Mouse (Mus musculus): Measurements from ENCODE around the gene Chn2. TPM values are rescaled to one million over a fixed set of nuclear protein-coding genes. Genes with fewer than 3 reads are reported as not detected.

Gene Chn2
- polyA plus RNA-seq, 1 experiment from 2014 or later: 9.8 TPM

GRCm38 (mm10) chr6:54329598-54329997 lies 290.2 kb downstream of the Chn2 start:
- peaks cover 32% of the 10 kb centered on the region for H3K27me3 ChIP-seq (ENCODE audit: control insufficient read depth, insufficient read depth, low read length)
- 92% methylated on average over 3 of the region's 3 CpGs for WGBS
- H3K36me3 ChIP-seq (ENCODE audit: control insufficient read depth, insufficient read depth, low read length): no peaks in the 10 kb centered on the region
- peaks cover 25% of the 10 kb centered on the region for H3K4me1 ChIP-seq (ENCODE audit: control insufficient read depth, insufficient read depth, low read length)
- H3K9ac ChIP-seq (ENCODE audit: low read length): no peak overlapping the region
- no peak for DNase-seq (ENCODE audit: low spot score)
- H3K4me3 ChIP-seq (ENCODE audit: low read depth, low read length): no peak overlapping the region
- no peaks in the 10 kb centered on the region for H3K9me3 ChIP-seq (ENCODE audit: control insufficient read depth, low read length)
- no peak for ATAC-seq (ENCODE audit: insufficient number of reproducible peaks, low FRiP score, low TSS enrichment, low read depth)
- H3K4me2 ChIP-seq (ENCODE audit: low read depth, severe bottlenecking): no peak overlapping the region
- no peak overlapping the region for H3K27ac ChIP-seq (replicated peaks; ENCODE audit: low read depth, low read length)

- H3K27me3 ChIP-seq (ENCODE audit: control insufficient read depth, insufficient read depth, low read length): peaks cover 32% of the 10 kb centered on the region
- H3K9me3 ChIP-seq (ENCODE audit: control insufficient read depth, low read length): no peaks in the 10 kb centered on the region
- ATAC-seq (ENCODE audit: insufficient number of reproducible peaks, low FRiP score, low TSS enrichment, low read depth) (no peak), DNase-seq (ENCODE audit: low spot score) (no peak)
- H3K27ac ChIP-seq (replicated peaks; ENCODE audit: low read depth, low read length): no peak overlapping the region
- H3K36me3 ChIP-seq (ENCODE audit: control insufficient read depth, insufficient read depth, low read length): no peaks in the 10 kb centered on the region
- H3K4me3 ChIP-seq (ENCODE audit: low read depth, low read length): no peak overlapping the region
- 86% methylated on average over 10 of the region's 10 CpGs for WGBS
- H3K4me1 ChIP-seq (ENCODE audit: control insufficient read depth, insufficient read depth, low read length): peaks cover 25% of the 10 kb centered on the region
- H3K9ac ChIP-seq (ENCODE audit: low read length): no peak overlapping the region
- no peak overlapping the region for H3K4me2 ChIP-seq (ENCODE audit: low read depth, severe bottlenecking)
Observed at GRCm38 (mm10) chr6:54330166-54330565, 290.8 kb downstream of the Chn2 start.

- DNase-seq (ENCODE audit: low spot score): no peak
- ATAC-seq (ENCODE audit: insufficient number of reproducible peaks, low FRiP score, low TSS enrichment, low read depth): no peak
- no peaks in the 10 kb centered on the region for H3K9me3 ChIP-seq (ENCODE audit: control insufficient read depth, low read length)
- no peak overlapping the region for H3K27ac ChIP-seq (replicated peaks; ENCODE audit: low read depth, low read length)
- H3K4me1 ChIP-seq (ENCODE audit: control insufficient read depth, insufficient read depth, low read length): peaks cover 23% of the 10 kb centered on the region
- no peaks in the 10 kb centered on the region for H3K36me3 ChIP-seq (ENCODE audit: control insufficient read depth, insufficient read depth, low read length)
- H3K27me3 ChIP-seq (ENCODE audit: control insufficient read depth, insufficient read depth, low read length): peaks cover 21% of the 10 kb centered on the region
- H3K4me3 ChIP-seq (ENCODE audit: low read depth, low read length): no peak overlapping the region
- WGBS: 66% methylated on average over 10 of the region's 10 CpGs
- H3K9ac ChIP-seq (ENCODE audit: low read length): no peak overlapping the region
- H3K4me2 ChIP-seq (ENCODE audit: low read depth, severe bottlenecking): no peak overlapping the region
Observed at GRCm38 (mm10) chr6:54331765-54332164, 292.4 kb downstream of the Chn2 start.

GRCm38 (mm10) chr6:54332203-54332602 lies 292.8 kb downstream of the Chn2 start:
- no peak overlapping the region for H3K27ac ChIP-seq (replicated peaks; ENCODE audit: low read depth, low read length)
- H3K27me3 ChIP-seq (ENCODE audit: control insufficient read depth, insufficient read depth, low read length): peaks cover 17% of the 10 kb centered on the region
- H3K9ac ChIP-seq (ENCODE audit: low read length): no peak overlapping the region
- no peak overlapping the region for H3K4me2 ChIP-seq (ENCODE audit: low read depth, severe bottlenecking)
- no peaks in the 10 kb centered on the region for H3K36me3 ChIP-seq (ENCODE audit: control insufficient read depth, insufficient read depth, low read length)
- ATAC-seq (ENCODE audit: insufficient number of reproducible peaks, low FRiP score, low TSS enrichment, low read depth) (no peak), DNase-seq (ENCODE audit: low spot score) (no peak)
- 59% methylated on average over 8 of the region's 8 CpGs for whole genome bisulfite sequencing
- no peak overlapping the region for H3K4me3 ChIP-seq (ENCODE audit: low read depth, low read length)
- peaks cover 19% of the 10 kb centered on the region for H3K4me1 ChIP-seq (ENCODE audit: control insufficient read depth, insufficient read depth, low read length)
- no peaks in the 10 kb centered on the region for H3K9me3 ChIP-seq (ENCODE audit: control insufficient read depth, low read length)

- 51% methylated on average over 11 of the region's 11 CpGs for WGBS
- ATAC-seq (ENCODE audit: insufficient number of reproducible peaks, low FRiP score, low TSS enrichment, low read depth): no peak
- H3K27ac ChIP-seq (replicated peaks; ENCODE audit: low read depth, low read length): no peak overlapping the region
Observed at GRCm38 (mm10) chr6:54333116-54333651, 293.8 kb downstream of the Chn2 start.

GRCm38 (mm10) chr6:54333652-54334396 lies 294.5 kb downstream of the Chn2 start:
- 27% methylated on average over 9 of the region's 9 CpGs for WGBS
- H3K4me3 ChIP-seq (ENCODE audit: low read depth, low read length): no peak overlapping the region
- peaks cover 11% of the 10 kb centered on the region; the same call in 1 of the 2 replicates for H3K4me1 ChIP-seq (ENCODE audit: control insufficient read depth, insufficient read depth, low read length)
- H3K36me3 ChIP-seq (ENCODE audit: control insufficient read depth, insufficient read depth, low read length): no peaks in the 10 kb centered on the region
- H3K27me3 ChIP-seq (ENCODE audit: control insufficient read depth, insufficient read depth, low read length): peaks cover under 1% of the 10 kb centered on the region
- H3K9me3 ChIP-seq (ENCODE audit: control insufficient read depth, low read length): no peaks in the 10 kb centered on the region
- DNase-seq (ENCODE audit: low spot score) (no peak), ATAC-seq (ENCODE audit: insufficient number of reproducible peaks, low FRiP score, low TSS enrichment, low read depth) (no peak)
- no peak overlapping the region for H3K27ac ChIP-seq (replicated peaks; ENCODE audit: low read depth, low read length)
- H3K4me2 ChIP-seq (ENCODE audit: low read depth, severe bottlenecking): no peak overlapping the region
- H3K9ac ChIP-seq (ENCODE audit: low read length): no peak overlapping the region

More at GRCm38 (mm10) chr6:54333116-54333651, 293.8 kb downstream of the Chn2 start:
- no peak overlapping the region for H3K4me2 ChIP-seq (ENCODE audit: low read depth, severe bottlenecking)
- no peak overlapping the region for H3K4me3 ChIP-seq (ENCODE audit: low read depth, low read length)
- H3K9me3 ChIP-seq (ENCODE audit: control insufficient read depth, low read length): no peaks in the 10 kb centered on the region
- peaks cover 7% of the 10 kb centered on the region for H3K27me3 ChIP-seq (ENCODE audit: control insufficient read depth, insufficient read depth, low read length)
- peaks cover 11% of the 10 kb centered on the region; the same call in 1 of the 2 replicates for H3K4me1 ChIP-seq (ENCODE audit: control insufficient read depth, insufficient read depth, low read length)
- H3K36me3 ChIP-seq (ENCODE audit: control insufficient read depth, insufficient read depth, low read length): no peaks in the 10 kb centered on the region
- no peak for DNase-seq (ENCODE audit: low spot score)
- no peak overlapping the region for H3K9ac ChIP-seq (ENCODE audit: low read length)

- no peaks in the 10 kb centered on the region for H3K9me3 ChIP-seq (ENCODE audit: control insufficient read depth, low read length)
- H3K27me3 ChIP-seq (ENCODE audit: control insufficient read depth, insufficient read depth, low read length): no peaks in the 10 kb centered on the region
- no peak overlapping the region for H3K9ac ChIP-seq (ENCODE audit: low read length)
- no peaks in the 10 kb centered on the region for H3K36me3 ChIP-seq (ENCODE audit: control insufficient read depth, insufficient read depth, low read length)
- DNase-seq (ENCODE audit: low spot score) (no peak), ATAC-seq (ENCODE audit: insufficient number of reproducible peaks, low FRiP score, low TSS enrichment, low read depth) (no peak)
- peaks cover 10% of the 10 kb centered on the region; the same call in 1 of the 2 replicates for H3K4me1 ChIP-seq (ENCODE audit: control insufficient read depth, insufficient read depth, low read length)
- H3K27ac ChIP-seq (replicated peaks; ENCODE audit: low read depth, low read length): no peak overlapping the region
- WGBS: 84% methylated on average over 6 of the region's 6 CpGs
- no peak overlapping the region for H3K4me2 ChIP-seq (ENCODE audit: low read depth, severe bottlenecking)
- no peak overlapping the region for H3K4me3 ChIP-seq (ENCODE audit: low read depth, low read length)
Observed at GRCm38 (mm10) chr6:54337321-54337720, 298.0 kb downstream of the Chn2 start.

GRCm38 (mm10) chr6:54341133-54341532 lies 301.8 kb downstream of the Chn2 start:
- Histone ChIP-seq H3K4me3 (ENCODE audit: low read depth, low read length) (no peak overlapping the region), H3K36me3 (ENCODE audit: control insufficient read depth, insufficient read depth, low read length) (no peaks in the 10 kb centered on the region), H3K9me3 (ENCODE audit: control insufficient read depth, low read length) (no peaks in the 10 kb centered on the region), H3K4me2 (ENCODE audit: low read depth, severe bottlenecking) (no peak overlapping the region), H3K4me1 (ENCODE audit: control insufficient read depth, insufficient read depth, low read length) (no peaks in the 10 kb centered on the region), H3K9ac (ENCODE audit: low read length) (no peak overlapping the region), H3K27ac (replicated peaks; ENCODE audit: low read depth, low read length) (no peak overlapping the region), H3K27me3 (ENCODE audit: control insufficient read depth, insufficient read depth, low read length) (no peaks in the 10 kb centered on the region)
- DNase-seq (ENCODE audit: low spot score) (no peak), ATAC-seq (ENCODE audit: insufficient number of reproducible peaks, low FRiP score, low TSS enrichment, low read depth) (no peak)
- 94% methylated on average over 5 of the region's 5 CpGs for WGBS

Data from limb, embryonic 11.5 days (tissue).